Mouse (Mus musculus) heart, embryonic 13.5 days (tissue): ENCODE measurements at regions not wholly inside any gene's neighbourhood (a gene's known extent, or its start where the extent isn't known, plus 50 kb on each side); places are given as distances from the start of the nearest gene placed in this dataset.

Experiments
- ATAC-seq: fragments of 200-750 bp; cut with Nextera tagmentation; 2 replicates; pipeline ENCODE4 v1.8.0; 2017; ENCODE audit warnings: moderate TSS enrichment; ENCODE audit not compliant: insufficient number of reproducible peaks, low FRiP score, low TSS enrichment; ENCODE audit errors: extremely low read depth
- H3K27ac ChIP-seq: fragments of 300-500 bp; sonication (generic); replicated peaks from 2 replicates; pipeline ENCODE4 v1.5.1; 2015; ENCODE audit warnings: moderate library complexity, mild to moderate bottlenecking, inconsistent platforms
- H3K27me3 ChIP-seq: fragments of 300-500 bp; sonication (generic); replicated peaks from 2 replicates; pipeline ENCODE4 v1.6.1; 2015; ENCODE audit warnings: mild to moderate bottlenecking, inconsistent platforms
- H3K36me3 ChIP-seq: fragments of 300-500 bp; sonication (generic); 2 replicates; pipeline ENCODE4 v1.6.1; 2015; ENCODE audit warnings: mild to moderate bottlenecking, inconsistent platforms
- H3K4me1 ChIP-seq: fragments of 300-500 bp; sonication (generic); 2 replicates; pipeline ENCODE4 v1.6.1; 2015; ENCODE audit warnings: inconsistent platforms
- H3K4me2 ChIP-seq: fragments of 300-500 bp; sonication (generic); 2 replicates; pipeline ENCODE4 v1.6.1; 2015; ENCODE audit warnings: inconsistent platforms, mild to moderate bottlenecking, moderate library complexity
- H3K4me3 ChIP-seq: fragments of 300-500 bp; sonication (generic); 2 replicates; pipeline ENCODE4 v1.5.1; 2015; ENCODE audit warnings: moderate library complexity, mild to moderate bottlenecking, inconsistent platforms
- H3K9ac ChIP-seq: fragments of 300-500 bp; sonication (generic); 2 replicates; pipeline ENCODE4 v1.6.1; 2015; ENCODE audit warnings: inconsistent platforms, mild to moderate bottlenecking, moderate library complexity
- H3K9me3 ChIP-seq: fragments of 300-500 bp; sonication (generic); 2 replicates; pipeline ENCODE4 v1.6.1; 2016; ENCODE audit warnings: inconsistent platforms
- WGBS: fragments of 180-500 bp; shearing (Covaris S2); methylation state at CpG from one replicate; pipeline ENCODE4 v1.1.7; 2015; ENCODE audit warnings: mixed read lengths; 5-methylcytosine and 5-hydroxymethylcytosine counted together

GRCm38 (mm10) chr13:102573286-102573921 lies 120.0 kb upstream of the Cd180 start:
- no peaks in the 10 kb centered on the region for H3K36me3 ChIP-seq
- no peak overlapping the region for H3K9ac ChIP-seq
- no peaks in the 10 kb centered on the region for H3K9me3 ChIP-seq
- WGBS, result 74% methylated on average over 5 of the region's 5 CpGs
- H3K4me1 ChIP-seq, result peaks cover 14% of the 10 kb centered on the region; the same call in 1 of the 2 replicates
- no peaks in the 10 kb centered on the region for H3K27me3 ChIP-seq
- no peak for ATAC-seq
- H3K27ac ChIP-seq, result no peak overlapping the region
- H3K4me2 ChIP-seq, result no peak overlapping the region
- H3K4me3 ChIP-seq, result no peak overlapping the region

GRCm38 (mm10) chr13:102576871-102577662 lies 116.3 kb upstream of the Cd180 start:
- Histone ChIP-seq H3K4me1 (peaks cover 14% of the 10 kb centered on the region; the same call in 1 of the 2 replicates), H3K36me3 (no peaks in the 10 kb centered on the region), H3K9ac (no peak overlapping the region), H3K4me3 (no peak overlapping the region), H3K27ac (no peak overlapping the region), H3K27me3 (no peaks in the 10 kb centered on the region; the same call in 1 of the 2 replicates), H3K9me3 (no peaks in the 10 kb centered on the region), H3K4me2 (no peak overlapping the region)
- ATAC-seq, result no peak
- 69% methylated on average over 7 of the region's 7 CpGs for WGBS

- no peaks in the 10 kb centered on the region for H3K9me3 ChIP-seq
- H3K4me2 ChIP-seq, result no peak overlapping the region
- H3K4me3 ChIP-seq, result no peak overlapping the region
- H3K27me3 ChIP-seq, result no peaks in the 10 kb centered on the region; the same call in 1 of the 2 replicates
- H3K27ac ChIP-seq, result no peak overlapping the region
- peaks cover 13% of the 10 kb centered on the region for H3K4me1 ChIP-seq
- 83% methylated on average over 2 of the region's 2 CpGs for WGBS
- no peaks in the 10 kb centered on the region for H3K36me3 ChIP-seq
- no peak overlapping the region for H3K9ac ChIP-seq
- no peak for ATAC-seq
Observed at GRCm38 (mm10) chr13:102578811-102579210, 114.5 kb upstream of the Cd180 start.

- Histone ChIP-seq H3K27me3 (no peaks in the 10 kb centered on the region; the same call in 1 of the 2 replicates), H3K27ac (no peak overlapping the region), H3K36me3 (no peaks in the 10 kb centered on the region), H3K9me3 (no peaks in the 10 kb centered on the region), H3K4me3 (no peak overlapping the region), H3K4me2 (no peak overlapping the region), H3K4me1 (peaks cover 21% of the 10 kb centered on the region), H3K9ac (no peak overlapping the region)
- 73% methylated on average over 3 of the region's 3 CpGs for WGBS
- no peak for ATAC-seq
Observed at GRCm38 (mm10) chr13:102579638-102580037, 113.7 kb upstream of the Cd180 start.

GRCm38 (mm10) chr13:102583984-102584645 lies 109.2 kb upstream of the Cd180 start:
- no peak for ATAC-seq
- Histone ChIP-seq H3K36me3 (no peaks in the 10 kb centered on the region), H3K4me2 (no peak overlapping the region), H3K27me3 (no peaks in the 10 kb centered on the region; the same call in 1 of the 2 replicates), H3K4me1 (peaks cover 26% of the 10 kb centered on the region), H3K9ac (no peak overlapping the region), H3K4me3 (no peak overlapping the region), H3K9me3 (no peaks in the 10 kb centered on the region), H3K27ac (0 out of 2 replicates have a peak overlapping the region, but pooled peaks have one; percentile 13)
- 54% methylated on average over 12 of the region's 12 CpGs for WGBS

- ATAC-seq, result no peak
- WGBS, result 56% methylated on average over 6 of the region's 6 CpGs
- Histone ChIP-seq H3K4me3 (no peak overlapping the region), H3K9ac (no peak overlapping the region), H3K4me1 (peaks cover 46% of the 10 kb centered on the region), H3K4me2 (no peak overlapping the region), H3K9me3 (no peaks in the 10 kb centered on the region), H3K36me3 (no peaks in the 10 kb centered on the region), H3K27ac (no peak overlapping the region), H3K27me3 (no peaks in the 10 kb centered on the region; the same call in 1 of the 2 replicates)
Observed at GRCm38 (mm10) chr13:102586215-102586614, 107.1 kb upstream of the Cd180 start.

GRCm38 (mm10) chr13:102589680-102590435 lies 103.5 kb upstream of the Cd180 start:
- peak overlapping the region; percentile 8 for H3K27ac ChIP-seq
- peak overlapping the region; percentile 48 for H3K4me2 ChIP-seq
- ATAC-seq, result no peak
- H3K4me3 ChIP-seq, result no peak overlapping the region
- 44% methylated on average over 18 of the region's 18 CpGs for WGBS
- H3K27me3 ChIP-seq, result no peaks in the 10 kb centered on the region; the same call in 1 of the 2 replicates
- H3K4me1 ChIP-seq, result peaks cover 60% of the 10 kb centered on the region
- no peaks in the 10 kb centered on the region for H3K9me3 ChIP-seq
- no peaks in the 10 kb centered on the region for H3K36me3 ChIP-seq
- H3K9ac ChIP-seq, result no peak overlapping the region

- H3K9me3 ChIP-seq, result no peaks in the 10 kb centered on the region
- no peak for ATAC-seq
- peaks cover 72% of the 10 kb centered on the region for H3K4me1 ChIP-seq
- no peak overlapping the region for H3K4me2 ChIP-seq
- H3K36me3 ChIP-seq, result no peaks in the 10 kb centered on the region
- no peaks in the 10 kb centered on the region; the same call in 1 of the 2 replicates for H3K27me3 ChIP-seq
- 63% methylated on average over 4 of the region's 4 CpGs for WGBS
- no peak overlapping the region for H3K4me3 ChIP-seq
- 0 out of 2 replicates have a peak overlapping the region, but pooled peaks have one; percentile 2 for H3K27ac ChIP-seq
- H3K9ac ChIP-seq, result no peak overlapping the region
Observed at GRCm38 (mm10) chr13:102591803-102592537, 101.4 kb upstream of the Cd180 start.

GRCm38 (mm10) chr13:102593405-102594200 lies 99.8 kb upstream of the Cd180 start:
- H3K27me3 ChIP-seq, result no peaks in the 10 kb centered on the region
- no peak overlapping the region for H3K4me3 ChIP-seq
- H3K9ac ChIP-seq, result no peak overlapping the region
- H3K9me3 ChIP-seq, result no peaks in the 10 kb centered on the region
- H3K27ac ChIP-seq, result no peak overlapping the region
- WGBS, result 76% methylated on average over 12 of the region's 12 CpGs
- no peaks in the 10 kb centered on the region for H3K36me3 ChIP-seq
- H3K4me1 ChIP-seq, result peaks cover 82% of the 10 kb centered on the region
- ATAC-seq, result no peak
- no peak overlapping the region for H3K4me2 ChIP-seq

GRCm38 (mm10) chr13:102594201-102594600 lies 99.2 kb upstream of the Cd180 start:
- ATAC-seq, result no peak

More at GRCm38 (mm10) chr13:102594201-102594600, 99.2 kb upstream of the Cd180 start:
- Histone ChIP-seq H3K27ac (no peak overlapping the region), H3K4me1 (peaks cover 82% of the 10 kb centered on the region), H3K9ac (no peak overlapping the region), H3K9me3 (no peaks in the 10 kb centered on the region), H3K27me3 (no peaks in the 10 kb centered on the region), H3K36me3 (no peaks in the 10 kb centered on the region), H3K4me3 (no peak overlapping the region), H3K4me2 (no peak overlapping the region)
- 83% methylated on average over 3 of the region's 3 CpGs for WGBS
